Mouse (Mus musculus): ENCODE measurements around the gene Ebf3. TPM values are rescaled to one million over a fixed set of nuclear protein-coding genes. Genes with fewer than 3 reads are reported as not detected.

The Ebf3 gene
- total RNA-seq, 2 experiments from 2014 or later, result 4.2 to 4.8 TPM

DNA sequence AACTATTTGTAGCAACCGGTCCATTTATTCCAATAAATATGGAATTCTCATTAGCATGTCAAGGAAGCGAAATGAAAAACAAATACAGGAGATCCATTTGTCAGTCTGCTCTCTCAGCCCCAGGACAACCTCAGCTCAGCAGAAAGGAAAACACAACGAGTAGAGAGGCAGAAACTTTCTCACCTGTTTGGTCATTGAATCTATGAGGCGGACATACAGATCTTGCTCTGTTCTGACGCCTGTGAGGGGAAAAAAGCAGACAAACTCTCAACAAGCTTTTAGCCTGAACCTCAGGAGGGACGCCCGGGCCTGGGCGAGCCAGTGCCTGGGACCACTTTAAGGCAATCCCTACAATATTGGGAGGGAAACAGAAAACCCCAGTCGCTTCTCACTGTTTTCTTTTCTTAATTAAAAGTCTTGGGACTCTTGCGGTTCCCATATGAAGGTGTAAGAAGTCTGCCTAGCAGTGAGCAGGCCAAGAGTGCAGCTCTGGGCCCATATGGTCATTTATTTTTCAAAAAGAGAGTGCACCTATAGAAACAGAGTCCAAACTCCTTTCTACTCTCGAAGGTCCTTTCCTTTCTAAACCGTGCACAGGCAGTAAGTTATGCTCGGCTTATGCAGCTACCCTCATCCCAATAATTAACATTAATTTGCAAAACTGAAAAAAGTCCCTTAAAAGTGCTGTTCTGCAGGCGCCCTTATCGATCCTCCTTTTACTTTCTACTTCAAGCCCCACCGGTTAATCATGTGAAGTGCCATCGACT lies 1.9 kb downstream of the Ebf3 start:
- no peak for DNase-seq

DNA sequence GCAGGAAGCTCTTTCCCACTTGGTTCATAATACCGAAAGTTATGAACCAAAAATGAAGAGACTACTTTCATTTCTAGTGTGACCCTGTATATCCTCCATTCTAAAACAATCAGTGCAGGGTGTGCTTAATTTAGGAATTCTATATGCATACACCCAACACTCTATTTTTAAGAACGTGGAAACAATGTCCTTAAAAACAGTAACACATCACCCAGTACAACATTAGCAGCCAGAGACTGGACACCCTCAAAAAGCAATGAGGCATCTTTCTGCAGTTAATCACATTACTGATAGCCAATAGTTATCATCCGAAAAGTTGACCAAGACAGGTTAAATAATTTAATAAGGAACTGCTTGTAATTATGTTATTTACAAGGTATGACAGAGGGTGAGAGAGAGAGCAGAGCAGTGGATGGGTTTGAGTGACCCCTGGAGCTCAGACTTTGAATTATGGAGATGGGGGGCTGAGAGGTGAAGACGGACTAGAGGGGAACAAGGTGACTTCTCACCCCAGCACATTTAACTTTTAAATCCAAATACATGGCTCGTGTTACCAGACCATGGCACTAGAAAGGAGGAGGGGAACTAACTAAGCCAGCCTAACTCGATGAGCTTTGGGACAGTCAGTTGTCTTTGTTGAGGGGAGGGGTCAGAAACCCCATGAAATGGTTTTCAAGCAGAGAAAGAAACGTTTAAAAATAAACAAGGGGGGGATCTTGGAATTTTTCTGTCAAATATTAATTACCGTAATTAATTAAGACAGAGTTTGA lies 2.7 kb downstream of the Ebf3 start:
- DNase-seq, result no peak

DNA sequence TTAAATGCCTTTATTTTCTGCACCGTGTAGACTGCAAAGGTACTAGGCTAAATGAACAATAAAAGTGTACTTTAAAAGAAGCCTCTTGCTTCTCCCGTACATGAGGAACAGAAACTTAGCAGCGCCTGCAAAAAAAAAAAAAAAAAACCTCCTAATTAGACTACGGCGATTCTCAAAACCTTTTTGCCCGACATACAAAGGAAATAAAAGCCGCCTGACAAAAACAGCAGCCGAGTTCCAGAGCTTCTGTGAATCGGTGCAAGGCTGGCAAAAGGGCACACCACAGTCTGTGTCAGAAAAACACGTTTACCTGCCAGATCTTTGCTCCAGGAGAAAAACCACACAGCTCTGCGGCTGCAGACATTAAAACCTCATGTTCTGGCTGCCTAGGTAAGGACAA lies 3.4 kb downstream of the Ebf3 start:
- no peak for DNase-seq

DNA sequence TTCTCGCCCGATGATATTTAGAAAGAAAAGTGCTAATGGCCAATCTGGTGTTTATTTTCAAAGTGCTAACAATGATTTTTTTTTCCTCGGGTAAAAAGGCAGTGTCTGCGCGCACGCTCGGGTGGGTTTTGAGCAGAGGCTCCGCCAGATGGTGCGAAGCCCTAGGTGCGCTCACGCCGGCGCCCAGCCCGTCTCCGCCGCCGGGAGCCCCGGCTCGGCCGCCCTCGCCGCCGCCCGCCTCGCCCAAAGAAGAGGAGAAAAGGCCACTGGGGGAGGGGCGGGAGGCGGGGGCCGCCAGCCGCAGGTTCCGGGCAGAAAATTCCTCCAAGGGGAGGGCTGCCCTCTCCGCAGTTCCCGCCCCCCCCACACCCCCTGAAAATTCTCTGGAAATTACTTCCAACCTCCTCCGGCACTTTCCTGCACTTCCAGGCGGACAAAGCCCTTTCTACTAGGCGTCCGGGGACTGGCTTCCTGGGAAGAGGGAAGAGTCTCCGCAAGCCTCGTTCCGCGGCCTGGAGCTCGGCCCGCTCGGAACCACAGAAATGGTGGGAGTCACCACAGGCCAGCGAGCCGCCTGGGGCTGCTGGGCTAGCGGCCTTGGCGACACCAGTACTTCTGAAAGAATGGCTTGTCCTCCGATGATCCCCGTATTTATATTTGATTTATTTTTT lies 4.0 kb downstream of the Ebf3 start:
- no peak for DNase-seq

DNA sequence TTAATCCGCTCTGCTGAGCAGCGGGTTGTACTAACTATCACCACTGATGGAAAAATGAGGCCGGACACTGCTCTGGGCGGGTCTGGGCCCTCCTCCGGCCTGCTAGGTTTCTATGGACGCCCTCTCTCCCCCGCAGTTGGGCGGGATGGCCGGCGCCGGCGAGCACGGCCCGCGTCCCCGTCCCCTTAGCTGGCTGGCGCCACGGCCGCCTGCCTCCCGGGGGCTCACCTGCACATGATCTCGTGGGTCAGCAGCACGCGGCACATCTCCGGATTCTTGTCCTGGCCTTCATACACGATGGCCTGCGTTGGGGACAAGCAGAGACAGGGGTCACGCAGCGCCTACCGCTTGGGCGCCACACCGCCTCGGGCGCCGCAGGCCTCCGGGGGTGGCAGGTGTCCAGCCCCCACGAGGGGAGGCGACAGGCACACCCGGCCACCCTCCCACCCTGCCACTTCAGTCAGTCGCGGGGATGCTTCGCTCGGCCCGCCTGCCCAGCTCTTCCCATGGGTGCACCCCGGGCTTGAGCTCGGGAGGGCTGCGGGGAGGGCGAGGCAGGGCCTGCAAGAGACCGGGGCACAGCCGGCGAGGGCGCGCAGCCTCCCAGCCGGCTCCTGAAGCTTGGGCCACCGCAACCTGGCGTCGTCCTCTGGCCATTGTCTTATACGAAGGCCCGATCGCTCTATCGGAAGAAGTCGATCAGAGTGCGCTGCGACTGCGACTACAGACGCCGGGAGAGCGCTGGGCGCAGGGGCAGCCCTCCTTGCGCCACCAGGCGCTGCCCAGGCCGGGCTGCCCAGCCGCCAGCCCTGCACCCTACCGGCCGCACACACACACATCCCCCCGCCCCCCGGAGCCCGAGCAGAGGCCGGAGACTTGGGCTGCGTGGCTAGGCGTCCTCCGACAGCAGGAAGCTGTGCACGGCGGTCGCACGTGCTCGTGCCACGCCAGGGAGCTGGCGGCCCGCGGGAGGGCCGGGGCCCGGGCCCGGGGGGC lies 4.9 kb downstream of the Ebf3 start:
- no peak for DNase-seq

DNA sequence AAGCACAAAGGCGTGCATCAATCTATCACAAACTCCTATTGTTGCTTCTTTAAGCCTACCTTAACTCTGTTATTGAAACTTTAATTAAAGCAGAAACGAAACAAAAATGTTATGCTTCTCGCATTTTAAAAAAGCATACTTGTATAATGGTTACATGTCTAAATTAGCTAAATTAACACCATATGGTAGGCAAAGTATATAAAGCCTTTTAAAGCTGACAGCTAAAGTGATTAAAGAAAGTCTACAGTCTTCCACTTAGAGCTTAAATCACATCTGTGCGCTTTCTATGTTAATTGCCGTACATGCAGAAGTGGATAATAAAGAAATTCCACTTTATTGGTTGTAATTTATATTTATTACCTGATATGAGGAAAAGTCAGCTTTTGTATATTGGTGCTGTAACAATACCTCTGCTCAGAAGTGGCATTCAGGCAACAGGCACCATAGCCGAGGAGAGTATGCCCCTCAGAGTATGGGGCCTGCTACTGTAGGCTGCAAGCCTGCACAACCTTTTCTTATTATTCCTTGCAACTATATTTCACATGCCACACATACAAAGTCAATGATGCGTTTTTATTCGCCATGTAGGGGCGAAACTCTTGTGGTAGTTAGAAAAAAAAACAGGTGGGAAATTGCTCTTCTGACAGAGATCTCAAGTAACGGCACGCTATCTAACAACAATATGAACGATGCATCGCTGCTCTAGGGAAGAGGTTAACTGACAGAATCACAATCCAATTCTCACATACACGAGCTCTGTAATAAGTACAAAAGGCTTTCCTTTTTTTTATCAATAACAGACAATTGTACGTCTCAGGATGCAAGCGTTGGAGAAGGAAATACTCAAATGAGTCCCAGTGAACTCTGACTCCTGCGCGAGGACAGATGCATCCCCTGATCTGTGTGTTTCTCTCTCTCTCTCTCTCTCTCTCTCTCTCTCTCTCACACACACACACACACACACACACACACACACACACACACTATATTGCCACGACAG lies 5.9 kb downstream of the Ebf3 start:
- no peak for DNase-seq

DNA sequence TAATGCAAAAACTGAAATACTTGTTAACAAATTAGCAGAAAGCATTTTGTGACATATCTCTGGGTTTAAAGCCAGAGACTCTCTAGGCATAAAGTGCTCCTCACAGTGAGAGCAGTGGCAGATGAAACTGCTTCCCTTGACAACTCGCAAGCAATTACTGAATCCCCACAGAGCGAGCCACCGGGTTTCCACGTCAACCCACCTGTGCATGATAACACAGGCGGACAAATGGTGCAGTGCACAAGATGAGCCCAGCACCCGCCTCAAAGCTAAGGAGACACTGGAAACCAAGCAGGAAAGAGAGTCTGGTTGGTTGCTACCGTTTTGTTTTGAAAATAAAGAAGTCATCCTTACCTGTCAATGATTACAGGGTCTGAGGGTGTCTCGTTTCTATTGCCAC lies 7.1 kb downstream of the Ebf3 start:
- no peak for DNase-seq

DNA sequence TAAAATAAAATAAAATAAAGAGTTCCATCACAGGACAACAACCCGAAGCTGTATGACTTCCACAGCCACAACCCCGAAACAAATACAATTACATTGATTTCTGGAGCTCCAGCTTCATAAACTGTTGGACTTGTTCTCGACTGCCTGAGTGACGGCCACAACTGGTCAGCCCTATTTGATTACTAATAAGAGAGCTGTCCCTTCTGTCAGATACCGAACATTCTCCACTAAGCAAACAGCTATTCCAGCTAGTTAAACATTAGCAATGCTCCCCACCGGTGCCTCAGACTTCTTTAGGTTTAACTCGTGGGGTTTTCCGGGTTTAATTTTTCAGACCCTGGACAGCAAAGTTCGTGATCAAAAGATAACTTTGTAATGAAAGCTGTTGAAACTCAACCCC lies 8.1 kb downstream of the Ebf3 start:
- no peak for DNase-seq

DNA sequence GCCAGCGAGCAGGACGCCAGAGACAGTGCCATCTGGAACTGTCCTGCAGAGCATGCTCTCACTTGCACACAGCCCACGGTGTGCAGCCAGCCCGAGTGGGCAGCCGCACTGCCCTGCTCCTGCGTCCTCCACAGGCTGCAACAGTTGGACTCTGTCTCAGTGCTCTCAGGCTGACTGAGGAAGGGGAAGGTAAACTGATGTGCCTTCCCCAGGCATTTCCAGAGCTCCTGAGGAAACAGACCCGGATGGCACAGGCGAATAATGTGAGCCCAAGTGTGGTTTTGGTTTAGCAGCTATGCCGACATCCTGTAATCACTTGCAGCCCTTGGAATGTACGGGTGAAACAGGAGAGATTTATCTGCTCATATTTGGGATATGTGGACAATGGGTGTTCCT lies 10.5 kb downstream of the Ebf3 start:
- DNase-seq, result no peak

DNA sequence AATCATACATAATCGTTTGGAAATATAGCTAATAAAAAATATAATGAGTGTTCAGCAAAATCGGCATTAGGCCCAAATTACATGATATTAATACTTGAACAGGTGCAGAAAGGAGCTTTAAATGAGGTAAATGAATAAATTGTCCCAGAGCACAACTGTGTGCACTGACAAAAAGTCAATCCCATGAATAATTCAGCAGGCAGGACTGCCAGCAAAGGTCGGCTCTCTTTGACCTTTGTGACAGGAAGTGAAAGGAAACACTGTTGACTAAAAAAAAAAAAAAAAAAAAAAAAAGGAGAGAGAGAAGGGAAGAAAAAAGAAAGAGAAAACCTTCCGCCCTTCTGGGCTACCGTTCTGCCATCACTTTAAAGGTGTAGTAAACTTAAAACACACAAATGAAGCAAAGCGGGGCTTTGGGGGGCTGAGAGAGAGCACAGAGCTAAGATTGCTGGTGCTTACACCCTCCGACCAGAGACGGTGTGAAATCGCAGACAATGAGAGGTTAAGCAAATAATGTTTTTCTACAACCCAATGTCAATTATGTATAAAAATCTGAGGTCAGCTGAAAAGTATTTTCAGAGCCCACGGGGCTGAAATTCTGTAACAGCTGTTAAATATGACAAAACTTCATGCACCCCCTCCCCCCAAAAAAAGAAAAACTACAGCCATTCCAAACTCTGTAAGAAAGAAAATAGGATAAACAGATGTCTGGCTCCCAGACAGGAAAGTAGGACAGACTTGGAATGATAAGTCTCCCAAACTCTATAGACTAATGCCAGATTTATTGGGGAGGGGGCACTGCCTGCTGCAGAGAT lies 11.1 kb downstream of the Ebf3 start:
- no peak for DNase-seq

DNA sequence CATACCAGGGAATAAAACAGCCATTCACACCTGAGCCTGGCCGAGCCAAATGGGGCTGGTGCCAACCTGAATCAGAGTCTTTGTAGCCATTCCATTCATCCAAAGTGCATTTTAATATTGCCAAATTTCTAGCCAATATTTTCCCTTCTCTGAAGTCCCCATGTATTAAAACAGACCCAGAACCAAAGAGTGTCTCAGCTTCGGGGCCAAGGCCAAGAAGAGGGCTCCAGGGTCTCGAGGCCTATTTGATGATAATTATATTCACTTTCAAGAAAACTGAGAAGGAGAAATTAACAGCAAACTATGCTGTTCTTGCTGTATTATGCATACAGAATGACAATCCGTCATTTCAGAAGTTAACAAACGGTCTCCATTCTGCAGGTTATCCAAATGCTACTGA lies 12.1 kb downstream of the Ebf3 start:
- no peak for DNase-seq

DNA sequence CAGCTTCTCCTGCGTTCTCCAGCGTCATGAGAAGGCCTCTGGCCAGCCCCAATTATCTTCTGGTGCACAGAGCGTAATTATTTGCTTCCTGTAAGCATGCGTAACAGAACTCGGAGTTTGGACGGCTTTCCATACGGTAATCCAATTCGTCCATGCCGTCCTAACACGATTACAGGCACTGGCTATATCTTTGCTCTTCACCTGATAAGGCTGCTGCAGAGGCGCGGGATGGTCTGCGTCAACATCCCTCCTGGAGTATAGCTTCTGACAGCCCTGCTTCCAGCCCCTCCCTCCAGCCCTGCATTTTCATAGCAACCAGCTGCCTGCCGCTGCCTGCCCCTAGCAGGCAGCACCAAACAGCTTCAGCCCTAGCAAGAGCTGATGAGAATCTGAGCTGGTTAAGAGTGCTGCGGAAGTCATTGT lies 12.9 kb downstream of the Ebf3 start:
- DNase-seq, result no peak

DNA sequence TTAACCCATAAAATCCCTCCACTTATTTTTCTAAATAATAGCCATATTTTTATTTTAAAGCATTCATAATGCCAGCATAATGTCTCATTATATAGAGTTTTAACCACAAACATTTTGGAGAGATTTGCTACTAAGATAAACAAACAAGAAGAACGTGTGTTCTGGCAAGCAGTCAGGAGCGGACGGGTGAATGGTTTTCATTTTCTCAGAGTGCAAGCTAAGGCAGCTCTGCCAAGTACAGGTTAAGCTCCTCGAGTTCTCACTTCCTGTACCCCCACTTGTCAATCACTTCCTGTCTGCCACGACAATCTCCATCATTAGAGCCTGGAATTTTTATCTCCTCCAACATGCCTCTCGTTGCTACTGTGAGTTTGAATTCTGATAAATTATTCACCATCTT lies 13.4 kb downstream of the Ebf3 start:
- no peak for DNase-seq

DNA sequence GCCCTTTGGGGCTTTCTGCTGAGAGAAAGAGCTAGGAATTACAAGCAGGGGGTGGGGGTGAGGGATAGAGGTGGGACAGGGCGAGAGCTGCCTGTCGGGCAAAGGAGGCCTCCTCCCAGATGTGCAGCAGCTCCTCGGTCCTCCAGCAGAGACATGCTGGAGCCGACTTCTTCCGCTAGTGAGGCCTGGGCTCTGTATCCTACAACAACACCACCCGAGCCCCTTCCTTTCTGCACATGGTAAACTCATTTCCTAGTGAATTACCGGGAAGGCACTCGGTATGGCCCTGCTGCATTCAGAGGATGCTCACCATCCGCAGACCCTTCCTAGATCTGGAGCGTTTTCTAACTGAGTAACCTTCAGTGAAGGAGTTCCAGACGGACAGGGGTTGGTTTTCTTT lies 14.1 kb downstream of the Ebf3 start:
- no peak for DNase-seq

DNA sequence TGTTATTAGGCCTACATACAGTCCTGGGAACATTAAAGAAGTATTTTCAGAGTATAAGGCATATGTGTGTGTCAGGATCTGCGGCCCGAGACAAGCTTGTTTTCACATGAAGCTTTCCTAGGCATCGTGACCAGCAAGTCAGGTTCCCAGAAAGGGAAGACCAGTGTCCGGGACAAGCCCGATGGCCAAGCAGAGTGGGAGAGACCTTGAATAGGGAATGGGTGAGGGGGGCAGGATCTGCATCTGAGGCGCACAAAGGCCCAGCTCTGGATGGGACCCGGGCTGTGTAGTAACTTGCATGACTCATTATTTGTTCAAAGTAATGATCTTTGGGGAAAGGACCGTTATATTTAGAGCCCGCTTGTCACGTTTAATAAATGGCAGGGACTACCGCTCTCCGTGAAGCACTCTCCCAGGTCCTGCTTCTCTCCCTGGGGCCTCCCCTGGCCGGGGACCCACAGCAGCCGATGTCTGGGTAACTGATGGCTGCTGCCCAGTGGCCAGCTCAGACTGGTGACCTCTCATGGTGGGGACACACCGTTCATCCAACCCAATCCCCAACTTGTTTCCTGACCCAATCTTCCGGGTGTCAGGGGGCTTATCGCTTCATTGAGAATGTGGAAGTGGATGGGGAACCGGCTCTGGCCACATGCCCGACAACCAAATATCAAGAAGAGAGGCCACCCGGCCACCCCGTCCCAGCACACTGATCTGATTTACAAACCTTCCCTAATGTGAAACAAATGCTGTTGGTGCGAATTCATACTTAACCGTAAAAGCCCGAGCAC lies 16.5 kb downstream of the Ebf3 start:
- peak in 1 of 2 experiments; percentile 41 for DNase-seq

DNA sequence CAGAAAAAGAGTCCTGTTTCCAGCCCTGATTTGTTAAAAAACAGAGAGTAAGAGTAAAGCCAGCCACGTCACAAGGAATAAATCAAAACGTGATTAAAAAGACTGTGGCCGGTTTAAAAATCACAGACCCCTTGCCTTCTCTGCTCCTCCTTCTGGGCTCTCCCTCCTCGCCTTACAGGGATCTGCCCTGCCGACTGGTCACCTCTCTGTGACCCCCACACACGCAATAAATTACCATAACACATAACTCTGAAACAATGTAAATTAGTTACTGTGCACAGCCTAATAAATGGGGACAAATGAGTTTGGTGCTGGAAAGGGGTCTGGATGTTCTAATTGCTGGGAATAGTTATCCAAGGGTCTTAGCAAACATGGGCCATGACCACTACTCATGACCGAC lies 17.1 kb downstream of the Ebf3 start:
- no peak for DNase-seq

DNA sequence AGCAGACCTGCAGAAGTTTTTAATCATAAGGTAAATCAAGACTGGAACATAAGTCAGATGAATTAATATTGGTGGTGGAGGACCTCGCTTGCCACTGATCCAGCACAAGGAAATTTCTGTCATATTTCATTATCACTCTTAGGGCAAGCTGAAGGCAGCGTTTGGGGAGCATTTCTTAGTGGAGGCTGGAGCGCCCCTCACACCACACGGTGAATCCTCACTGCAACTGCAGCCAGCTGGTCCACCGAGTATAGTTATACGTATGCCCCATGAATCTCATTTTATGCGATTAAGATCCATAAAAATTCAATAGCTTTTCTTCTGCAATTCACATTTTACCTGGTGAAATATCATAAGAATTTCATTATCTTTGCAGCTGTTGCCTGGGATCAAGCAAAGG lies 18.6 kb downstream of the Ebf3 start:
- no peak for DNase-seq

DNA sequence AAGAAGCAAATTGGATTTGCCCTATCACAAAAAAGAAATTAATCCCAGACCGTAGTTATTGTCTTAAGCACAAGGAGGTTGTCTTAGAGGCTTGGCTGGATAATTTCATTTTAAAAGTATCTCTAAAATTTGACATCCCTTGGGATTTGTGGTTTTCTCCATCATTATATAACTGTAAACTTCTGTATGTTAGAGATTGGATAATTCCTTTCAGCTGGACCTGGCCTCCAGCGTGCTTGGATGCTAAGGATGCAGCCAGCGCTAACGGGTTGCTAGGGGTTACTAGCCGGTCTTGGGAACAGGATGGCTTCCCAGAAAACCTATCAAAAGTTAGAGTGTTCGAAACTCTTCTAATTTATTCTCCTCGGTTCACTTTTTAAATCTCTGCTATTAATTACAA lies 19.8 kb downstream of the Ebf3 start:
- no peak for DNase-seq
